Mouse (Mus musculus): ENCODE measurements around the gene Ndufs4. TPM values are rescaled to one million over a fixed set of nuclear protein-coding genes. Genes with fewer than 3 reads are reported as not detected.
"Not testable (repeated sequence)": the region's sequence is repeated elsewhere in the genome, so short reads cannot be mapped to it uniquely, and the experiment has no call there.

Ndufs4 gene
- polyA plus RNA-seq, 1 experiment from 2014 or later = 299 TPM

GRCm38 (mm10) chr13:114278690-114279089 lies 109.4 kb downstream of the Ndufs4 start:
- not testable (repeated sequence) for H3K4me3 ChIP-seq (ENCODE audit: low read depth, low read length); H3K36me3 ChIP-seq (ENCODE audit: control insufficient read depth, insufficient read depth, low read length); ATAC-seq (ENCODE audit: insufficient number of reproducible peaks, insufficient read depth, low FRiP score, low read depth); H3K4me2 ChIP-seq (replicated peaks; ENCODE audit: low read depth, low read length); H3K27ac ChIP-seq (ENCODE audit: low read length); H3K9ac ChIP-seq (replicated peaks; ENCODE audit: low read depth, low read length); H3K9me3 ChIP-seq (ENCODE audit: control insufficient read depth, low read depth, low read length); H3K27me3 ChIP-seq (ENCODE audit: control insufficient read depth, insufficient read depth, low read length); H3K4me1 ChIP-seq (ENCODE audit: control insufficient read depth, insufficient read depth, low read length)
- over 99% methylated on average over 2 of the region's 2 CpGs for WGBS

- ATAC-seq (ENCODE audit: insufficient number of reproducible peaks, insufficient read depth, low FRiP score, low read depth) = no peak
- Histone ChIP-seq H3K9ac (replicated peaks; ENCODE audit: low read depth, low read length) (no peak overlapping the region), H3K27ac (ENCODE audit: low read length) (no peak overlapping the region), H3K4me1 (ENCODE audit: control insufficient read depth, insufficient read depth, low read length) (no peaks in the 10 kb centered on the region), H3K4me2 (replicated peaks; ENCODE audit: low read depth, low read length) (no peak overlapping the region), H3K4me3 (ENCODE audit: low read depth, low read length) (no peak overlapping the region), H3K36me3 (ENCODE audit: control insufficient read depth, insufficient read depth, low read length) (no peaks in the 10 kb centered on the region), H3K27me3 (ENCODE audit: control insufficient read depth, insufficient read depth, low read length) (no peaks in the 10 kb centered on the region), H3K9me3 (ENCODE audit: control insufficient read depth, low read depth, low read length) (no peaks in the 10 kb centered on the region)
- WGBS = 91% methylated on average over 5 of the region's 5 CpGs
Observed at GRCm38 (mm10) chr13:114277277-114277676, 110.8 kb downstream of the Ndufs4 start.

DNA sequence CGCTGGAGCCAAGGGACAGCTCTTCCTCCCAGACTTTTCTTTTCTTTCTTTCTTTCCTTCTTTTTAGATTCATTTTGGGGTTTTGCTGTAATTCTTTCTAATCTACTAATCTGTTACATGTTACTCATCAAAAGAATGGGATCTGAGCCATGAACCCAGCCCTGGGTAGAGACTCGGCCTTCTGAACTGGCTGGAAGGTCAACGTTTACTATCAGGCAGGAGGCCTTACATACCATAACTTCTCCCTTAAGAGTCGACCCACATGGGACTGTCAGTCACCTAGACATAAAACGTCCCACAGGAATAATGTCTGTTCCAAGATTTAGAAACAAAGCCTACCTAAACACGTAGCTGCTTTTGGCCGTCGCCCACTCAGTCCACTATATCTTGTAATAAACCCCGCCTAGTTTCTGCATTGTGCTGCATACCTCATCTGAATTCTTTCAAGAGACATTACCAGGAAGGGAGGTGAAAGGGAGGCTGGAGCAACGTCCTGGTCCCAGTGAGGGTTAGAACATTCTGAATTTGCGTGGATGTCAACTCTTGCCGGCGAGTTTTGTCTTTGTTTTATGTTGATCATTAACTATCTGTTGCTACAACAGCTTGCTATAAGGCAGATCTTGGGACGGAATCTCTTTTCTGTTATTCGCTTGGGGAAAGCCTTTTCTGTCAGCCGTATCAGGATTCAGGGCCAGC lies 116.5 kb downstream of the Ndufs4 start:
- Histone ChIP-seq H3K9ac (replicated peaks; ENCODE audit: low read depth, low read length) (no peak overlapping the region), H3K4me1 (ENCODE audit: control insufficient read depth, insufficient read depth, low read length) (no peaks in the 10 kb centered on the region), H3K9me3 (ENCODE audit: control insufficient read depth, low read depth, low read length) (no peaks in the 10 kb centered on the region), H3K27me3 (ENCODE audit: control insufficient read depth, insufficient read depth, low read length) (no peaks in the 10 kb centered on the region), H3K36me3 (ENCODE audit: control insufficient read depth, insufficient read depth, low read length) (no peaks in the 10 kb centered on the region), H3K27ac (ENCODE audit: low read length) (peak overlapping the region; percentile 4; the same call in 1 of the 2 replicates), H3K4me2 (replicated peaks; ENCODE audit: low read depth, low read length) (no peak overlapping the region), H3K4me3 (ENCODE audit: low read depth, low read length) (no peak overlapping the region)
- ATAC-seq (ENCODE audit: insufficient number of reproducible peaks, insufficient read depth, low FRiP score, low read depth) = 0 out of 2 replicates have a peak, but pooled peaks have one; percentile 58
- 65% methylated on average over 16 of the region's 16 CpGs for WGBS

GRCm38 (mm10) chr13:114267741-114268140 lies 120.3 kb downstream of the Ndufs4 start:
- Histone ChIP-seq H3K27ac (ENCODE audit: low read length) (no peak overlapping the region), H3K27me3 (ENCODE audit: control insufficient read depth, insufficient read depth, low read length) (no peaks in the 10 kb centered on the region), H3K4me3 (ENCODE audit: low read depth, low read length) (no peak overlapping the region), H3K9ac (replicated peaks; ENCODE audit: low read depth, low read length) (no peak overlapping the region), H3K4me2 (replicated peaks; ENCODE audit: low read depth, low read length) (no peak overlapping the region), H3K4me1 (ENCODE audit: control insufficient read depth, insufficient read depth, low read length) (no peaks in the 10 kb centered on the region), H3K9me3 (ENCODE audit: control insufficient read depth, low read depth, low read length) (no peaks in the 10 kb centered on the region), H3K36me3 (ENCODE audit: control insufficient read depth, insufficient read depth, low read length) (no peaks in the 10 kb centered on the region)
- 82% methylated on average over 9 of the region's 9 CpGs for WGBS
- no peak for ATAC-seq (ENCODE audit: insufficient number of reproducible peaks, insufficient read depth, low FRiP score, low read depth)

- Histone ChIP-seq H3K27me3 (ENCODE audit: control insufficient read depth, insufficient read depth, low read length) (no peaks in the 10 kb centered on the region), H3K4me2 (replicated peaks; ENCODE audit: low read depth, low read length) (no peak overlapping the region), H3K9ac (replicated peaks; ENCODE audit: low read depth, low read length) (no peak overlapping the region), H3K9me3 (ENCODE audit: control insufficient read depth, low read depth, low read length) (no peaks in the 10 kb centered on the region), H3K27ac (ENCODE audit: low read length) (no peak overlapping the region), H3K36me3 (ENCODE audit: control insufficient read depth, insufficient read depth, low read length) (no peaks in the 10 kb centered on the region), H3K4me1 (ENCODE audit: control insufficient read depth, insufficient read depth, low read length) (no peaks in the 10 kb centered on the region), H3K4me3 (ENCODE audit: low read depth, low read length) (no peak overlapping the region)
- WGBS = 75% methylated on average over 7 of the region's 7 CpGs
- ATAC-seq (ENCODE audit: insufficient number of reproducible peaks, insufficient read depth, low FRiP score, low read depth) = no peak
Observed at GRCm38 (mm10) chr13:114260486-114261205, 127.4 kb downstream of the Ndufs4 start.

GRCm38 (mm10) chr13:114254697-114255096 lies 133.4 kb downstream of the Ndufs4 start:
- Histone ChIP-seq H3K27me3 (ENCODE audit: control insufficient read depth, insufficient read depth, low read length) (no peaks in the 10 kb centered on the region), H3K4me1 (ENCODE audit: control insufficient read depth, insufficient read depth, low read length) (no peaks in the 10 kb centered on the region), H3K4me3 (ENCODE audit: low read depth, low read length) (no peak overlapping the region), H3K4me2 (replicated peaks; ENCODE audit: low read depth, low read length) (no peak overlapping the region), H3K9ac (replicated peaks; ENCODE audit: low read depth, low read length) (no peak overlapping the region), H3K9me3 (ENCODE audit: control insufficient read depth, low read depth, low read length) (no peaks in the 10 kb centered on the region), H3K27ac (ENCODE audit: low read length) (no peak overlapping the region), H3K36me3 (ENCODE audit: control insufficient read depth, insufficient read depth, low read length) (no peaks in the 10 kb centered on the region)
- WGBS = 86% methylated on average over 10 of the region's 10 CpGs
- ATAC-seq (ENCODE audit: insufficient number of reproducible peaks, insufficient read depth, low FRiP score, low read depth) = no peak

Other genes with a start within 250 kb of the Ndufs4 start
- 81.2 and 85.0 TPM in 2 replicates for gene Fst, start 70.7 kb upstream of the Ndufs4 start, polyA plus RNA-seq (2014; fragmentation: Nextera tagmentation; extraction: Ambion mirVana)